Mouse (Mus musculus) retina, postnatal 7 days (tissue): Measurements from ENCODE around the gene Sag.

Experiments used
- DNase-seq: peaks from one replicate; pipeline ENCODE4 v3.0.0-alpha.2; 2012; ENCODE audit warnings: low read depth, low spot score

Sag gene

GRCm38 (mm10) chr1:87854411-87854810 is 50.9 kb downstream of the Sag start:
- no peak for DNase-seq

GRCm38 (mm10) chr1:87854851-87855251 is 51.4 kb downstream of the Sag start:
- DNase-seq: peak; percentile 52

GRCm38 (mm10) chr1:87855522-87855921 is 52.0 kb downstream of the Sag start:
- no peak for DNase-seq

- DNase-seq: no peak
Measured at GRCm38 (mm10) chr1:87856823-87857222, 53.3 kb downstream of the Sag start.

GRCm38 (mm10) chr1:87858031-87858430 is 54.6 kb downstream of the Sag start:
- DNase-seq: no peak

- DNase-seq: no peak
Measured at GRCm38 (mm10) chr1:87858529-87858928, 55.0 kb downstream of the Sag start.

- DNase-seq: no peak
Measured at GRCm38 (mm10) chr1:87863602-87864001, 60.1 kb downstream of the Sag start.

GRCm38 (mm10) chr1:87864889-87865288 is 61.4 kb downstream of the Sag start:
- DNase-seq: no peak

- DNase-seq: no peak
Measured at GRCm38 (mm10) chr1:87866672-87867071, 63.2 kb downstream of the Sag start.

GRCm38 (mm10) chr1:87871546-87871945 is 68.1 kb downstream of the Sag start:
- no peak for DNase-seq

GRCm38 (mm10) chr1:87873081-87873480 is 69.6 kb downstream of the Sag start:
- no peak for DNase-seq

- DNase-seq: no peak
Measured at GRCm38 (mm10) chr1:87876065-87876464, 72.6 kb downstream of the Sag start.

- DNase-seq: no peak
Measured at GRCm38 (mm10) chr1:87877552-87878283, 74.2 kb downstream of the Sag start.

GRCm38 (mm10) chr1:87879034-87879433 is 75.6 kb downstream of the Sag start:
- no peak for DNase-seq

GRCm38 (mm10) chr1:87879494-87880325 is 76.2 kb downstream of the Sag start:
- DNase-seq: no peak

- no peak for DNase-seq
Measured at GRCm38 (mm10) chr1:87880326-87880627, 76.8 kb downstream of the Sag start.

- DNase-seq: no peak
Measured at GRCm38 (mm10) chr1:87880856-87881255, 77.4 kb downstream of the Sag start.

GRCm38 (mm10) chr1:87881726-87882125 is 78.2 kb downstream of the Sag start:
- no peak for DNase-seq

GRCm38 (mm10) chr1:87882554-87882953 is 79.1 kb downstream of the Sag start:
- no peak for DNase-seq

- DNase-seq: no peak
Measured at GRCm38 (mm10) chr1:87890960-87891359, 87.5 kb downstream of the Sag start.

- DNase-seq: no peak
Measured at GRCm38 (mm10) chr1:87891634-87892033, 88.2 kb downstream of the Sag start.

- DNase-seq: no peak
Measured at GRCm38 (mm10) chr1:87892499-87892898, 89.0 kb downstream of the Sag start.

GRCm38 (mm10) chr1:87893414-87893813 is 89.9 kb downstream of the Sag start:
- DNase-seq: no peak
